Mouse (Mus musculus) left cerebral cortex, postnatal 4 days (tissue): ENCODE measurements around the gene Prep. TPM values are rescaled to one million over a fixed set of nuclear protein-coding genes. Genes with fewer than 3 reads are reported as not detected.
"Not testable (repeated sequence)": the region's sequence is repeated elsewhere in the genome, so short reads cannot be mapped to it uniquely, and the experiment has no call there.

Source experiments
- DNase-seq: peaks from one replicate; pipeline ENCODE4 v3.0.0-alpha.2; 2022
- intact Hi-C: fragments of 180-260 bp; cut with DNase I; formaldehyde crosslinking; loops from one replicate; pipeline ENCODE4 v1.15.1; 2025
- total RNA-seq, 2 experiments: library from RNA; stranded (reverse); gene quantifications; 2 replicates each; pipeline ENCODE4 v1.2.3; 2021

Prep gene
- total RNA-seq, 2 experiments from 2014 or later, result 22.9 to 23.8 TPM

DNA sequence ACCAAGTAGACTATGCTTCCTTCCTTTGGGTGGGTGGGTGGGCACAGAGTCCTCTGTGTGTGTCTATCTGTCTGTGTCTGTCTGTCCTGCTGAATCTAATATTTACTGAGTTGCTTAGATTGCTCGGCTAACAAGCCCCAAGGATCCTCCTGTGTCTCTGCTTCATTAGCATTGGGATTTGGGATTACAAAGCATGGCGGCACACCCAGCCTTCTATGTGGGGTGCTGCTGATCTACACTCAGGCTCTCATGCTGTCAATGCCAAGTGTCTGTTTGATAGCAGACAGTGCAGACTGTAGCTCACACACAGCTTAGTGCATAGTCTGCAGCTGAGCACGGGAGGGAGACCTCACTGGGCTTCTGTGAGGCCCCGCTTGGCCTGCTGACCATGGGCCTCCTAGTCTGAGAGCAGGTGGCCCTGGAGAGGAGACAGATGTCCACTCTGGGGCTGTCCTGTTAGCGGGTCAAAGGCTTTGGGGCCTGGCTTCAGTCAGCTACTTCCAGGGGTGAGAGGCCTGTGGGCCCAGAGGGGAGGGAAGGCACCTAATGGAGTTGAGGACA lies 8.6 kb downstream of the Prep start:
- no peak for DNase-seq
- intact Hi-C loops, result no loop called here

DNA sequence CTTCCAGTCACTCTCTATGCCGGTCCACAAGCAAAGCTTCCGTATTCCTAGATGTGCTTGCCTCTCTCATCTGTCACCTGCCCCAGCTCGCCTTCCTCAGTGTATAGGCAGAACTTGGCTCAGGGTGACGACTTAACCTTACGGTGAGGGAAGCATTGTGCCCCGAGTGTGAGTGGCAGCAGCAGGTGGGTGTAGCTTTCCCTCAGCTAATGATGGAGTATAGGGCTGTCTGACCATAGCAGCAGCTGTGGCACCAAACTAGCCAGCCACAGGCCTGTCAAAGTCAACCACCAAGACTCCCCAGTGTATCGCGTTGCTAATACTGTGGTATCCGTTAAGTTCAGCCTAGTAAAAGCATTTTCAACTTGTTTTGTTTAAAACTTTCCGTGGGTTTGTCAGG lies 9.6 kb downstream of the Prep start:
- no peak for DNase-seq

DNA sequence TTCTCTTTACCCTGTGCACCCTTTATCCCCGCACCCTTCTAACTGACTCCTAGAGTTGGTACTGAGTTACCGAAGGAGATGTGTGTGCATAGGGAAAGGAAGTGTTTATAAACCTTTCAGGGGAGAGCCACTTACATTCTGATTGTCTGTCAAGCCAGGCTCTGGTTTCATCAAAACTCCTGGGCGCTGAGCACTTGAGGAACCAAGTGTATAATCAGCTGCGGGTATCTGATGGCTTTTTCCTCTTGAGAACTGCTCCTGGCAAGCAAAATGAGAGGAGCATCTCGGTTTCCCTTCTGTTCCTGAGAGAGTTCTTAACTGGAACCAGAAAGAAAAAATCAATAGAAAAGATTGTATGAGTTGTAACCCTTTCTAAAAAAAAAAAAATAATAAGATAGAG lies 10.3 kb downstream of the Prep start:
- DNase-seq, result no peak
- intact Hi-C loops, result no loop called here

More for the DNA sequence above, 9.6 kb downstream of the Prep start:
- intact Hi-C loops, result no loop called here

DNA sequence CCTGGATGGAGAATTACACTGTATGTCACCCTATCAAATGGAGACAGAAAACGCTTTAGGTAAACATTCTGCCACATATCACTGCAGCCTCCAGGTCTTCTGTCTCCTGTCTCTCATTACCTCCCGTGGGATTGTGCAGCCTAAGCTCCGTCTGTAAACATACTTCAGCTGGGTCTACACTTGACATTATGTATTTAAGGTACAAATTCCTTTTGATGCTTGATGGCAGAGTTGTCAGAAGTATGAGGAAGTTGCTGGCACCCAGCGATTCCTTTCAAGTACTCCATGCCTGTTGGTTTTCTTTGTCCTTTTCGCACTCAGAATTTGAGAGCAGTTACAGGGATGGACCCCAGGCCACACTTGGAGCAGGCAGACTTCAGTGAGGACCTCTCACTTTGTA lies 12.8 kb downstream of the Prep start:
- no peak for DNase-seq
- intact Hi-C loops, result no loop called here

DNA sequence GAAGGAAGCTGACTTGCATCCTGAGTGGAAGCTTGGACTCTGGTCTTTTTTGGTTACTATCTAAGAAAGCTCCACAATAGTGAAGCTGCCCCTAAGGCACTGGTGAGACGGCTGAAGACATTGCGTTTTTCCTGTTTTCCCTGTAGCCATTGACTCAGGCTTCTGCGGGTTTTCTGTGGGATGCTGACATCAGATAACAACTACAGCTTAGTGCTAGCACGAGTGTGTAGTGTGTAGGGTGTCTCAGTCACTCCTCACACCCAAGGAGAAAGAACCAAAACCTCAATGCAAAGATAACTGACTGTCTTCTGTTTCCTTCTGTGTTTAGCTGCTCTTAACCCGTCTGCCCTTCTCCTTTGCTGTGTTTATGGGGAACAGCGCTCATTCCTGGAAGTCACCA lies 13.5 kb downstream of the Prep start:
- intact Hi-C loops, result no loop called here
- no peak for DNase-seq

DNA sequence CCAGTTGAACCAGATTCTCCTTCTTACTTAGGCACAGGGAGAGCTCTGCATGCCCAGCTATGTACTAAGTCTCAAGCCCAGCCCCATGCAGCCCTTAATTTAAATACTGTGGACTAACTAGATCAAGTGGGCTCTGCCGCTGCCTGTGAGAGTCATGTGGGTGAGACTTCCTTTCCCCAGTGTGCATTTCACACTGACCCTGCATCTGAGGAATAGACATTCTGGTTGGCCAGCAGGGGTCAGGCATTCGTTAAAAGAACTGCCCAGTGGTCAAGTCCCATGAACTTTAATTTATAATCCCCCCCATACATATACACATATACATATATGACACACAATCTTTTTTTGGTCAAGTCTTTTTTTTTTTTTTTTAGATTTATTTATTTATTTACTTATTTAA lies 15.7 kb downstream of the Prep start:
- intact Hi-C loops, result no loop called here
- no peak for DNase-seq

DNA sequence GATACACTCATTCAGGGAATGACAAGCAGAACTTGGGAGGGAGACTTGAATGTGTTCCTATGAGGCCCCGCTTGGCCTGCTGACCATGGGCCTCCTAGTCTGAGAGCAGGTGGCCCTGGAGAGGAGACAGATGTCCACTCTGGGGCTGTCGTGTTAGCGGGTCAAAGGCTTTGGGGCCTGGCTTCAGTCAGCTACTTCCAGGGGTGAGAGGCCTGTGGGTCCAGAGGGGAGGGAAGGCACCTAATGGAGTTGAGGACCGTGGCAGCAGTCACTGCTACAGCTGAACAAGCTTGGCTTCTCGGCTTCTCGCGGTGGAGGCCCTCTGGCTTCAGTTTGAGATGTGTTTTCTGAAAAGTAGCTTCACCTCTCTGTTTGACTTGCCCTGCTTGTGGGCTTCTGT lies 17.0 kb downstream of the Prep start:
- DNase-seq, intact Hi-C loops: not testable (repeated sequence)

DNA sequence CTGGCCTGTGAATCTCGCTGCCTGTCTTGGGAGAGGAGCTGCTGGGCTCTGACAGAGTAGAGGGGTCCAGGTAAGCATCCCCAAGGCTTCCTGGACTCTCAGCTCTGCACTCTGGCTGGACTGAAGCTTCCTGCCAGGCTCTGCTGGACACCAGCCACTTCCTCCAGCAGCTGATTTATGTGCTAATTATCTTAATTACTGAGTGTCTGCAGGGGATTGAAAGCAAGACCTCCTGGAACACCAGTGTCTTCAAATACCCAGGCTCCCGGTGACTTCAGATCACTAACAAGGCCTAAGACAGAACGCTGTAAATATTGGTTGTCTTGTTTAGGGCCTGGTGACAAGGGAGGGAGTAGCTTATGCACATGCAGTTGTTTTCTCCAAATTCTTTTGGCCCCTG lies 17.5 kb downstream of the Prep start:
- intact Hi-C loops, result no loop called here
- no peak for DNase-seq

DNA sequence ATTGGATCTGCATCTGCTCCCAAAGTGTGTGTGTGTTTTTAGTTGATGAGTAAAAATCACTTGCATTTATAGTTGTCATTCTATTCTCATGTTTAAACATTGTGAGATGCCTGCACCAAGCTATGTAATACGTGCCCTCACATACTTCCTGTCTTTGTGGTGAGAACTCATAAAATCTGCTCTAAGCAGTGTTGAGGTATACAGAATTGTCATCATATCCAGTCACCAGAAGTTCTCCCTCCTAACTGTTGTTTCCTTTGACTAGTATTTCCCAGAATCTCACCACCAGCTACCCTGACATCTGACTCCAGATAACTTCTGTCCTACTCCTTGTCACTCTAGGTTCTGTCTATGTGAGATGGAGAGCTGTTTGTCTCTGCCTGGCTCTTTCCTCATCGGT lies 18.3 kb downstream of the Prep start:
- DNase-seq, result no peak
- intact Hi-C loops, result no loop called here

DNA sequence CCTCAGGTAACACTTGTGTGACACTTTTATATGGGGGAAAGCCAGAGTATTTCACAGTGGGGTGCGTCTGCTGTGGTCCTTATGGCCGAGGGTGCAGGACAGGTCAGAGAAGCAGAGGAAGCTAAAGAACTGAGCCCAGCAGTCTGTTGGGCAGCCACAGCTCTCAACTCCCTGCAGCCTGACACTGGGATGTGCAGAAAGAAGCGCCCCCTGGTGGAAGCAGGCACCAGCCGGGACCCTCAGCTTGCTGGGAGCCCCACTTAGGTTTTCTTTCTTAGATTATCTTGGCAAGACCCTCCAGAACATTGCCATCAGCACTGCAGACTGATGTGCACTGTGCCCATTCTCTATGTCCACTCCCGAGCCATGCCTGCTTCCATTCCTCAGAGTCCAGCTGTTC lies 19.6 kb downstream of the Prep start:
- peak; percentile 47 for DNase-seq
- intact Hi-C loops, result no loop called here

DNA sequence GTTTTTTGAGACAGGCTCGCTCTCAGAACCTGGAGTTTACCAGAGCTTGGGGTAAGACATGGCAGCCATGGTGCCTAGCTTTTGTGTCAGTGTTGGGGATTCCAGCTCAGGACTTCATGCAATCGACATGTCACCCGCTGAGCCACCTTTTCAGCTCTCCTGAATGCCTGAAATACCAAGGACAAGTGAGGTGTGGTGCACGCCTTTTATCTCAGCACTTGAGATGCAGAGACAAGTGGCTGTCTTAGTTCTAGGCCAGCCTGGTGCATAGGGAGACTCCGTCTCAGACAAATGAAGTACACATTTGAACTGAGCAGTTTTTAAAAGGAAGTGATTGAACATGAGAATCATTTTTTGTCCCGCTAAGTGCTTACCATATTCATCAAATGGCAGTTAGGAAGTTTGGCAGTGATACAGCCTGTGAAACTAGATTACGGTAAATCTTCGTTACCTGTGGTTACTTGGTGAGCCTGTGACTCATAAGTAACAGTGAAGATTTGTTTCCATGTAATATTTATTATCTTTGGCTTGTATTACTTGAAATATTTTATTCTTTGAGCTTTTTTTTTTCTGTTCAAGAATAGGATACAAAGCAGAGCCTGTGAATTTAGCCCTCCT lies 24.6 kb downstream of the Prep start:
- DNase-seq, result no peak
- intact Hi-C loops, result no loop called here

DNA sequence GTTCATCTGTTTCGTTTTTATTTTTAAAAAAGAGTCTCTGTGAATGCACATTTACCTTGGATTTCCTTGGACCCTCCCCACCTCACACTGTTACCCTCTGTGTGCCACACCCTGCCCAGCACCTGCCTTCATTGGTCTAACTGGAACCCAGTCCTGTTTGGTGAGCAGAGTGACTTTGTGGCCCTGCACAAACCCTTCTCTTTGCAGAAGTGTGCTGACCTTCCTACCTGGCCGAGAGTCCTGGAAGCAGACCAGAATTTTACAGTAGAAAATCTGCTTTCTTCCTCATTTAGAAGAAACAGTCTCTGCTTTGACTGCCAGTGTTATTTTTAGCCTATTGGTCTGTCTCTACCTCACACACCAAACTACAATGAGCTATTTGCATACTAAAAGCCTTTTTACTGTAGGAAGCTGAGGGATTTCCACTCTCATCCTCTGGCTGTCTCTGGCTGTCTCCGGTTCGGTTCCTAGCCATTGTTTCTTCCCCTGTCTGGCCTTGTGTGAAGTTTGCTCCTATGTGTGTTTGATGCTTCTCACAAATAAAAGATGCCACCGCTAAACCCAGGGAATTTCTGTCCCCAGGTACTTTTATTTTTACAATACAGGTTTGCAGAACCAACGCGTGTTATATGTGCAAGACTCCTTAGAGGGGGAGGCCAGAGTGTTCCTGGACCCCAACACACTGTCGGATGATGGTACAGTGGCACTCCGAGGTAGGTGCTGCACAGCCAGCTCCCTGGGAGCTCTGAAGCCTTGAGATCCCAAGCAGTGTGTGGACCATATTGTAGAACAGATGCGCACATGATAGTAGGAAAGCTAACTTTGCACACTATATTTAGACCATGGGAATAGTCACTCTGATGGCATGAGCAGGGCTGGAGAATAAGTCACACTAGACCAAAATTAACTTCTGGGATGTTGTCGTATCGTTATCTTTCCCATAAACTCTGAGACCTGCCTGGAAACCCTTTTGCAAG lies 25.4 kb downstream of the Prep start:
- no peak for DNase-seq

DNA sequence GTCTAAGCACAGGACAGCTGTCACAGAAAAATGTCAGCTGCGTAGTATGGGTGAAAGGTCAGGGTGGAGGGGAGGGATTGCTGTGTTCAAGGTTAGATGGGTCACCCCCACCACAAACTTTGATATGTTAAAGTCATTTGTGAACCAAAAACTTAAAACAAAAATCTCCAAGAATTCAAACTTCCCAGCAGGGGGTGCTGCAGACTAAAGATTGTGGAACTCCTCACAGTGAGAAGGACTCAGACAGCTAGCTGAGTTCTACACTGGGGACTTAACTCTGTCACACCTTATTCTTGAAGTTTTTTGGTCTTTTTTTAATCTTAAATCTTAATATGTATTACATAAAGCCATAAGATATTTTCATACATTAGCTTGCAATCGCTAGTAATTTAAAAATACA lies 31.7 kb downstream of the Prep start:
- intact Hi-C loops, result loop anchor here (5.0 kb wide), 1 partner anchor 274 kb away; no protein-coding TSS in a partner anchor
- DNase-seq, result peak; percentile 17

More for the DNA sequence above, 25.4 kb downstream of the Prep start:
- intact Hi-C loops, result no loop called here

DNA sequence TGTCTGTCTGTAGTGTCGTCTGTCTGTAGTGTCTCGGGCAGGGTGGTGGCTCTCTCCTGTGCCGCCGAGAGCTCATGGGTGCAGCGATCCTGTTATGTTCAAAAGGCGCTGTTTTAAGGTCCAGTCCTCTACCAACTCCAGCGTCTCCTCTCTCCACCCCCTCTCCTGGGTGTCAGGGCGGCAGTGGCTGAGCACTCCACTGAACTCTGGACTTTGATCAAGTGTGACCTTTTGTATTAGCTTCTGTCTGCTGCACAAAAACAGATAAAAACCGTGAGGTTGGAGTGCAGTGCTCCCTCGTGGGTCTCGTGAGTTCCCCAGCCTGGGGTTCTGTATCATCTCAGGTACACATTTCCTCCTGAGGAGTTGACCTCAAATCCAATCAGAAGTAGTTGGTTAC lies 33.5 kb downstream of the Prep start:
- intact Hi-C loops, result no loop called here
- no peak for DNase-seq

DNA sequence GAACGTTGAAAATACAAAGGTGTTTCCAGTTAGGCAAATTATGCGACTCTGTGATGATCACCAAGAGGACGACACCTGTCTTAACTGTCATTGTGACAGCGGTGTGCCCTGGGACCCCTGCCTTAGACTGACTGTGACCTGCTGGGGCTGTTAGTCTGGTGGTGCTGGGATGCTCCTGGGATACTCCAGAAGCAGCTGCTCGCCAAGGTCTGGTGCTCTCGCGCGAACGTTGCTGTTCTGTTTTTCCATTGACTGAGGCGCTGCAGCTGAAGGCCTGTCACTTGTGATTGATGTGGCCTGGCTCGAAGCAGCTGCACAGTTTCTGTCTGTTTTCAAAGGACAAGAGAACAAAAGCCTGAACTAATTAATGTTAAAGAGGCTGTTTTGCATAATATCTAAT lies 36.2 kb downstream of the Prep start:
- intact Hi-C loops, result no loop called here
- DNase-seq, result no peak

DNA sequence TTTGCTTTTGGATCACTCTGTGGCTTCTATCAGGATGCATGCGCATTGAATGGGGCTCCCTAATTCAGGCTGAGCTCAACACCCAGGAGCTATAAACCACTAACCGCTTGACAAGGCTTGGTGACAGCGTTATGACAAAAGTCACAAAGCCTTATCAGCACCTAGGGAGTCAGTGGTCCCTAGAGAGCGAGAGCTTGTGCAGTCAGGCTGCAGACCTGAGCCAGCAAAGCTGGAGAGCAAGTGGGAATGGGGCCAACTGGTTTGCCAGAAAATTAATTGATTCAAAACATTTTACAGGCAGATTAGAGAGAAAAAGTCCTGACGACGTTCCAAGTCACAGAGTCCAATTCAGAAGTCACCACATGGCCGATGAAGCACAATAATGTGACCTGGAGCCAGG lies 37.1 kb downstream of the Prep start:
- intact Hi-C loops, result no loop called here
- DNase-seq, result peak; percentile 80

DNA sequence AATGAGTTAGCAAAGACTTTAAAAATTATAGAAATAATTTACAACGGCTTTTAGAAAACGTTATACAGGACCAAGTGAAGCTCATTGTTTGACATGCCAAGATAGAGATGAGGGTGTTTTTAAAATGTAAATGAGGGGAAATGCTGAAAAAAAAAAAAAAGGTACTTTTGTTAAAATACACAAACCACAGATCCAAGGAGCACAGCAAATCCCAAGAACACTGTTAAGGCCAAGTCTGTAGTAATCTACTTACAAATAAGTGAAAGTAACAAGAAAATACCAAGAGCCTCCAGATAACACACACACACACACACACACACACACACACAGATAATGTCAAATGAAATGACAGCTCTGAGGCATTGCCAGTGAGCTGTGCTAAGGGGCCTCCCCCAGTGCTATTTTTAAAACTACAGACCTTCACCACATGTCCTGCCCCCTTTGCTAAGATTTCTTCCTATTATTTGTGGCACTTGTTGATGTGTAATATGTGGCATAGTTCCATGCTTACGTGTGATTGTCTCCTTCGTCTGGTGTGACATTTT lies 37.6 kb downstream of the Prep start:
- peak; percentile 25 for DNase-seq
- intact Hi-C loops, result no loop called here

DNA sequence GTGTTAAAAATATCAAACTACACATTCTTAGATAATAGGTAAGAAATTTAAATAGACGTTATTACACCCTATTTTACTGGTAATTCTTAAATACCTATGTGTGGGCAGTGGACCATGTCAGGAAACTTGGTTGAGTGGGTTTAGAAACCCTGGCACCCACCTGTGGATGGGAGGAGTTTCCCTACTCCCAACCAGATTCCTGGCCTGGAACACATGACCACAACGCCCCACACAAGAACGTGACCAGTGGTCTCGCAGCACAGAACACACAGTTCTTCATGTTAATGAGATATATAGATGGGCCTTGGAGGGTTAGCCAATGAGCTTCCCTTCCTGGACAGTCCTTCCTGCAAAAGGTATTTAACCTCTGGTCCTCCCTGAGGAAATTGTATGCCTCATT lies 39.5 kb downstream of the Prep start:
- intact Hi-C loops, result no loop called here

DNA sequence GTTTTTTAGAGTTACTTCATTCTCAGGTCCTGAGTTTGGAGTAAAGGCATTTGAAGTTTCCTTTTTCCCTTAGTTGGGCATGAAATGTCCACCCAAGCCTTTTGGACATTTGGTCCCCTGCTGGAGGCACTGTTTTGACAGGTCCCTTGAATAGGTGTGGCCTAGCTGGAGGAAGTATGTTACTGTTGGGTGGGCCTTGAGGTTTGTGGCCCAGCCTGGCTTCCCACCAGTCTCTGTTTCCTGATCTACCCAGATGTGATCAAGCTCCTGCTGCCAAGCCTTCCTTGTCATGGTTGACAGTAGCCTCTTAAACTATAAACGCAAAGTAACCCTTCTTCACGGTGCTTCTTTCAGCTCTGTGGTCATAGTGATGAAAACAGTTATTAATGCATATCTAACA lies 40.3 kb downstream of the Prep start:
- intact Hi-C loops, result no loop called here
- no peak for DNase-seq

More for the DNA sequence above, 39.5 kb downstream of the Prep start:
- DNase-seq, result no peak

DNA sequence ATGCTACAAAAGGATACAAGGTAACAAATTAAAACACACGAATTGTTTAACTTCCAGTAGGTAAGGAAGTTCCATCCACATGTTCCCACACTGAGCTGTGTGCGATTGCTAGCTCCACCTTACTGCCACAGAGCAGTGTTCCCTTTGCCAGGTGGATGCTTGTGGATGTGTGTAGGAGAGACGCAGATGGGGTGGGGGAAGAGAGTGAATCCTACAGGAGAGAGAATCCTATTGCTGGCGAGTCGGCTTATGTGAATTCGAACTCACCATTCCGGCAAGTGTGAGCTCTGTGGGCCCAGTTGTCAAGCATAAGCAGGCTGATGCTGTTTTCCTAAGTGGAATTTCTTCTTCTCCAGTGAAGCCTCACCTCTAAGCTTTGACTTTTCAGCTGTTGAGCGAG lies 42.0 kb downstream of the Prep start:
- DNase-seq, result no peak

DNA sequence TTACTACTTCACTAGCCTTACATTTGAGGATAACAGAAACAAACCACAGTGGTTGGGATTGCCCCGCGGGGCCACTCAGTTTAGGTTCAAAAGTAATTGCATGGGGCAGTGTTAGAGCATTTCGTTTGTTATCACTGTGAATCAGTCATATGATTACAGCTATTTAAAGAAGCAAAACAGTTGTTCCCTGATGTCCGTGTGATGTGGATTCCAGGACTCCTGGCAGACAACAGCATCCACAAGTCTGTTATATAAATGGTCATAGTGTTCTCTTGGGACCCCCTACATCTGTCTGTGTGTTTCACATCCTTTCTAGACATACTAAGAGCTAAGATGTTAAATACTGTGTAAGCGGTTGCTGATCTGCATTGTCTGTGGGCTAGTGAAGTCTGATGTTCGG lies 43.0 kb downstream of the Prep start:
- DNase-seq, result no peak
- intact Hi-C loops, result loop anchor here (5.0 kb wide), 1 partner anchor 262 kb away; no protein-coding TSS in a partner anchor

More for the DNA sequence above, 42.0 kb downstream of the Prep start:
- intact Hi-C loops, result no loop called here
